Mouse (Mus musculus) adrenal gland, postnatal 36 days (tissue): Measurements from ENCODE around the gene Miip. TPM values are rescaled to one million over a fixed set of nuclear protein-coding genes. Genes with fewer than 3 reads are reported as not detected.
A peak's percentile ranks its signal among the peaks of the same experiment; 100 is the strongest.
"Not testable (repeated sequence)": the region's sequence is repeated elsewhere in the genome, so short reads cannot be mapped to it uniquely, and the experiment has no call there.

ENCODE experiments used
- DNase-seq, 2 experiments: peaks; one replicate each; pipeline ENCODE4 v3.0.0; 2021; ENCODE audit warnings: mixed read lengths in 1 of 2
- total RNA-seq, 2 experiments: library from RNA; stranded (reverse); gene quantifications; 2 replicates each; pipeline ENCODE4 v1.2.3; 2021

The Miip gene
- total RNA-seq, 2 experiments from 2014 or later = 16.0 to 20.6 TPM

DNA sequence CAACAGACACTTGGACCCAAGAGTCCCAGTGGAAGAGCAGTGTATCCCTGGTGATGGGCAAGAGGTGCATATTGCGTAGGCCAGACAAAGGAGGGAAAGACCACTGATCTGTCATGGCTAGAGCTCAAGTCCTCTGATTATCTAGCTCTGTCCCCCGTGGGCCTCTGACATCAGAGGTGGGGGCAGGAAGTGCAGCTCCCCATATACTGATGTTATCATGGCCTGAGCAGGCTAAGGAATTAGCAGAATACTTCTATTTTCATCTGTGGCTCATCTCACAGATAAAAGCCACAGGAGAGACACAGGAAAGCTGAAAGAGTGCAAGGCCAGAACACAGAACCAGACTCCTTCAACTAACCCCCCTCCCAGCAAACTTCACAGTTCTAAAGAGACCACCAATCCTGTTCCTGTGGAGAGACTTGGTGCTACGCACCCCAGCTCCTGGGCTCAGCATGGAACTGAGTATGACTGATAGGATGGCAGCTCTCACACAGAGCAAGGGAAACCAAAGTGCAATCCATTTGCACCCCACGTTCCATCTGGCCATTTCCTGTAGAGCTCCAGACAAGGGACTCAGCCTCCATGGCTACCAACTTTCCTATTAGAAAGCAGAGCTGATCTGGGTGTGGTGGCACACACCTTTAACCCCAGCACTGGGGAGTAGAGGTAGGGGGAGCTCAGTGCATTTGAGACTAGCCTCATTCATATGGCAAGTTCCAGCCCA lies 7.4 kb upstream of the Miip start:
- DNase-seq = no peak

DNA sequence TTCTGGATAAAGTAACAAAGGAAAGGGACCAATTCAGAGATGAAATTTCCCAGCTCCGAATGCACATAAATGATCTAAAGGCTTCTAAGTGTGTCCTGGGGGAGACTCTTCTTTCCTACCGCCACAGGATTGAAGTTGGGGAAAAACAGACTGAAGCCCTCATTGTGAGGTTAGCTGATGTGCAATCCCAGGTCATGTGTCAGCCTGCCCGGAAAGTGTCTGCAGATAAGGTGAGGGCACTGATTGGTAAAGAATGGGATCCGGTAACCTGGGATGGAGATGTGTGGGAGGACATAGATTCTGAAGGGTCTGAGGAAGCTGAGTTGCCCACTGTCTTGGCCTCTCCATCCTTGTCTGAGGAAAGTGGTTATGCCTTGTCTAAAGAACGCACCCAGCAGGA lies 622 bp upstream of the Miip start:
- no peak for DNase-seq

DNA sequence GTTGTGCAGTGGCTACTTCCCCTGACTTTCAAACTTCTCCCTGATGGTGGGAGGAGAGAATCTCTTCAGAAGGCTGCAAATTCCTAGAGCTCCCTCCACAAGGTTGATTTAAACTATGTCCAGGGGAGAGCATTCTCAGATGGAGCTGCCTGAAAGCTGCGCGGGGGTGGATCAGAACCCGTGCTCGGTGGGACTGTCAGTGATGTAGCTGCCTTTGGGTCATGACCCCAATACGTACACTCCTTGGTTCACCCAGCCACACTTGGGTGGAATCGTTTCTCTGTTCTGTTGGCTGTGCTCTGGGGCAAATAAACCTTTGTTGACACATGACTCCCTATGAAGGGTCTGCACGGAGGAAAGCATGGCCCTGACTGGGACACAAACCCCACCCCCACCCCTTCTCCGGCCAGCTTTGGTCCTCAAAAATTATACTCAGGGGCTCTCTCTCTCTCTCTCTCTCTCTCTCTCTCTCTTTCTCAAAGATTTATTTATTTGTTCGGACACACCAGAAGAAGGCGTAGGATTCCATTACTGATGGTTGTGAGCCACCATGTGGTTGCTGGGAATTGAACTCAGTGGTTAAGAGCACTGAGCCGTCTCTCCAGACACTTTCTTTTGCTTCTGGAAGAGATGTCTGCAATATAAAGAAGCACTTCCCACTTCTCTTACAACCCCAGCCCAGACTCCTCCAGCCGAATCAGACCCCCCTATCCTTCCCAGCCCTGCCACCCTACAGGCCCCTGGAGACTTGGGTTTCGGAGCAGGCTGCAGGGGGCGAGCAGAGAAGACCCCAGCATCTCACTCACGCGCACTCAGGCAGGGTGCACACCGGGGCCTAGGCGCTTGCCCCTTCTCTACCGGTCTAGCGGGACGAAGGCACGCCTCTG lies 810 bp downstream of the Miip start:
- DNase-seq = no peak

DNA sequence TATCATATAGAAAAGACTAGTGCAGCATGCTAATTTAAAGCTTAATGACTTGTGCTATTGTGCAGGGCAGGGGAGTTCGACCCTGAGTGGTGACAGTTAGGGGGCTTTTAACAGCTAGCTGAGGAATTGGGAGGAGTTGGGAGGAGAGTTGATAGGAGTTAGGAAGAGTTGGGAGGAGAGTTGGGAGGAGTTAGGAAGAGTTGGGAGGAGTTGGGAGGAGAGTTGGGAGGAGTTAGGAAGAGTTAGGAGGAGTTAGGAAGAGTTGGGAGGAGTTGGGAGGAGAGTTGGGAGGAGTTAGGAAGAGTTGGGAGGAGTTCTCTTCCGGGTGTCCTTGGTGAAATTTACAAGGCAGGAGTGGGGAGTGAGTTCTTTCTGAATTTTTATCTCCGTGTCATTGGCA lies 1.8 kb downstream of the Miip start:
- not testable (repeated sequence) for DNase-seq

DNA sequence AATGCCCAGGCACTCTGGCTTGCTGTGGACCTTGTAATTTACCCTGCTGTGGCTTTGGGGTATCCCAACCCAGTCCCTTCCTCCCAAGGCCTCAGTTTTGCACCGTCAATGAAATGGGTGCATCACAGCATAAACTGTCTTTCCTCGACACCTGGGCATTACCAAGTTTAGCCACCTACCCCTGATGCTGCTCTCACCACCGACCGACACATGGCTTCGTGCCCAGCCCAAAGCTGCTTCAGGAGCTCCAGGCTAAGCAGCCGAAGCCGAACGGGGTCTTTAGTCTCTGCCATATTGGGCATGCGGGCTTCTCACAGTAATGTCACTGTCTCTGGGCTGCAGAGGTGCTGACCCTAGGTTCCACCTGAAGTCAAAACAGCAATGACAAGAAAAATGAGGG lies 2.6 kb downstream of the Miip start:
- DNase-seq = no peak

DNA sequence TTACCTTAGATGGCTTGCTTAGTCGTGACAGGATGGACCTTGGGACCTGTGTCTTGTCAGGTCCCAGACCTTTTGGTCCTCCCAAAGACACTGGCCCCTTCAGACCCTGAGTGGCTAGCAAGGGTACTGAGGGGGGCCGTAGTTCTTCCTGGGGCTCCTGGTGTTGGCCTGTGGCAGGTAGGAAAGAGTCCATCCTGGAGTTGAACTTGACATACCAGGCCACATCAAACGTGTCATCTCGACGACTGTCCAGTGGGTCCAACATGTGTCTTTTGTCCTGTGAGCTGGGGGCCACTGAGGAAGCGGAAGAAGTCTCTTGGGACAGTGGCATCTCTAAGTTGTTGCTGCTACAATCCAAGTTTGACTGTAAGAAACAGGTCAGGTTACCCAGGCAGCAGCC lies 3.0 kb downstream of the Miip start:
- DNase-seq = no peak

DNA sequence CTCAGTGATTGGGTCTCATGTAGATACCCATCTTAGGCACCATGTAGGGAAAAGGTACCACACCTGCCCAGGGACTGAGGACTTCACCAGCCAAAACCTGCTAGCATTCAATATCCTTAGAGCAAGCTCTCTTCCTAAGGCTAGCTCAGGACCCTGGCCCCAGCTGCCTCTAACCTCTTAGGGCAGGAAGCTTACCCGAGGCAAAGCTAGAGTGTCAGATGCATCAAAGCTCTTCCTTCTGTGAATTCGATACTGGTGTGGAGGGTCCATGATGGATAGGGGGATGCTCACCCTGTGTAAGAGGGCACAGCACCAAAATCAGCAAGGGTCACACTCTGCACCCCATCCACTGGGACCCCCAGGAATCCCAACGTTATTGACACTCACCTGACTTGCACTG lies 6.6 kb downstream of the Miip start:
- no peak for DNase-seq

DNA sequence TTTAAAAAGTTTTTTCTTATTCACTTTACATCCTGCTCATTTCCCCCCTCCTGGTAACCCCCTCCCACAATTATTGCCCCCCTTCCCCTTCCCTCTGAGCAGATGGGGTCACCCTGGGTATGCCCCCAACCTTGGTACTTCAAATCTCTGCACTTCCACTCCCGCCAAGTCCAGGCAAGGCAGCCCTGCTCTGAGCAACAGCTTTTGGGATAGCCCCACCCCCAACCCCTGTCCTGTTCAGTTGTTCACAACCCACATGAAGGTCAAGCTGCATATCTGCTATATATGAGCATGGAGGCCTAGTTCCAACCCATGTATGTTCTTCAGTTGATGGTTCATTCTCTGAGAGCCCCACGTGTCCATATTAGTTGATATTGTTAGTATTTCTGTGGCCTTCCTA lies 17.8 kb downstream of the Miip start:
- no peak for DNase-seq

DNA sequence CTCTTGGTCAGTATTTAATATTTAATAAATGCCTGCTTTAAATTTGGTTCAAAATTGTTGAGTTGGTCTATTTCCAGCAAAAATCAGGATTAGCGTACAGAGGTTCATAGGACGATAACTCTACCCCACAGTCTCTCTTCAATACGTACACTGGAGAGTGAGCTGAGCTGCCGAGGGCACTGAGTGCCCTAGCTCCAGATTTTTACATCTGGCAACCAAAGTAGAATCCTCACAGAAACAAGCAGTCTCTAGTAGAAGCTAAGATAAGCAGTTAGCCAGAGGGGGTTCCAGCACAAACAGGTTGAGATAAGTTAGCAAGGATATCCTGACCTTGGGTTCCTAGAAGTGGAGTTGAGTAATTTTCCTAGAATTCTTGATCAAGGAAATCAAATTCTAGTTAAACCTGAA lies 20.0 kb downstream of the Miip start:
- DNase-seq = no peak

DNA sequence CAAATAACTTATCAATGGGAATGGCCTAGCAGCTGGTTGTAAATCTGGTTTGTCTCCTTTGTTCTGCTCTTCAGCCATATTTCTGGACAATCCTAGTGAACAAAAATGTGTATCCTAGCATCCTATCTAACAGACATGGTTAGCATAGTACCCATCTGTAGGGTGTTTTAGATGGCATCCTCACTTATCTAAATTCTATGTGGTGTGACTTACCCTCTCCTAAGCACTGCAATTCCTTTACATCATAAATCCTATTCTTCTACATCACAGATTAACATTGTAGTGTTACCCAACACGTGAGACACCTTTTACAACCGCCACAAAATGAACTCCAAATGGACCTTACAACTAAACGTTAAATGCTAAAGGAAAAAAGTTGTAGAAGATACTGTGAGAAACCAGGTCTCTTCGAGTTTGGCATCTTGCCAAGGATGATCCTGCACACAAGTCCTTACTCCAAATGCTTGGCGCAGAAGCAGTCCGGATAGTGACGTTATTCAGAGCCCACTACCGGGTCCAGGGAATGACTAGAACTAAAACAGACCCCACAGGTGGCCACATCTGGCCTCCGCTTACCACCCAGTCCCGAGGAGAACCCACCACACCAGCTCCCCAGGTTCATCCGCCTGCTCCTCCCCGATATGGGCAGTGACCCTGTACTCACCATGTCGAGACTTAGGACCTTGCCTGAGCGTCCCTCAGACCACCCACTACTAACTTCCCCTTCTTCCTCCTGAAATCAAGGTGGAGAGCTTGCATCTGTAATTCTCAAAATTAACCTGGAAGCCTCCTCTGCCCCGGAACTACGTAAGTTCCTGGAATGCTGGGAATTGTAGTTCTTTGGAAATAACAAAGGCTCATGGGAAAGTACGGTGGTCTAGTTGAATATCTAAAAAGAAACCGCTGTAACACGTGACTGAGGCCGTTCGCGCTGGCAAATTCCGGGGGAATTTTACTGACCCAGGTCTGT lies 20.7 kb downstream of the Miip start, which contains the start of gene Zfp933:
Gene Zfp933, minus strand, starts transcription at position 753 of the 970 bp plus-strand sequence.
- DNase-seq = peak; percentile 47 to 74

DNA sequence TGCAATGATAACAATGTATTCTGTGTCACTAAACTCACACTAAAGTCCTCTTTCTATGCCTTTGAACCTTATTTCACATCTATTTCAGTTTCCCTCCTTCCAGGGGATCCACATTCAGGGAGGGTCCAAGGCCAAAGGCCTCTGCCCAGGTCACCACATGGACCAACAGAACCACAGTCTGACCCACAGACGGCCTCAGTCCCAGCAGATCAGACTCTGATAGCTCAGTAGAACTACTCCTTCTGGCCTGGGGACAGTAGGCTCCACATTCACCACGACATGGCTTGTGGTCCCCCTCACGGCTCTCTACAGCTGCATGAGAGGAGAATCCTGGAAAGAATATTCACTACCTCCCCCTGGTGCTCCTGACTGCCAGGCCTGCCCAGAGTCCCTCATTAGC lies 25.7 kb downstream of the Miip start:
- no peak for DNase-seq

DNA sequence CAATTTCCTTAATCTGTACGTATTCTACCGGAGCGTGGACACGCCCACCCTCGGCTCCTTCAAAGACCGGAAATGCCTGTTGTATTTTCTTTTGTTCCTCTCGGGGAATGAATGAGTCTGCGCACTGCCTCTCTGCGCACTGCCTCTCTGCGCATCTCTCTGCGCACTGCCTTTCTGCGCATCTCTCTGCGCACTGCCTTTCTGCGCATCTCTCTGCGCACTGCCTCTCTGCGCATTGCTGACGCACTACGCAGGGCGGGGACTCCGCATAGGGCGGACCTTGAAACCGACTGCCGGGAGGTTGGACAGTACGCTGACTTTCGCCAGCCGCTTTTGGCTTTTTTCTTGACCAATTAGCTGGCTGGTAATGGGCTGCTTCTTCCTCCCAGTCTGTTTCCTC lies 29.3 kb downstream of the Miip start:
- DNase-seq = not testable (repeated sequence)

DNA sequence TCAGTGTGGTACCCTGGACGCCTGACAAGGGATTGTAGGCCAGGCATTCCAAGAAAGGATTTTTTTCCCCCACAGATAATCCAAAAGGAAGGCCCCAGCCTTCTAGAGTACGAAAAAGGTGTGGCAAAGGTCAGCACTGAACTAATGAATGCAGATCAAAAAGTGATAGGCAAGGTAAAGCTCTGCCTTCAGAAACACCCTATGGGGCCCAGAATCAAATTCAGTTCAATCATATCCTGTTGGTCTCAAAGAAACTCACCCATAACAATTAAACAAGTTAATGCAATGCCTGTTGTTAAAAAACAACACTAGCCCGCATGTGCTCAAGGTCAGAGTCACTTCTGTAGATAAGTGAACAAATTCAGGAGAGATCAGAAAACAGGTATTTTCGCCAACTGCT lies 44.2 kb downstream of the Miip start:
- no peak for DNase-seq

DNA sequence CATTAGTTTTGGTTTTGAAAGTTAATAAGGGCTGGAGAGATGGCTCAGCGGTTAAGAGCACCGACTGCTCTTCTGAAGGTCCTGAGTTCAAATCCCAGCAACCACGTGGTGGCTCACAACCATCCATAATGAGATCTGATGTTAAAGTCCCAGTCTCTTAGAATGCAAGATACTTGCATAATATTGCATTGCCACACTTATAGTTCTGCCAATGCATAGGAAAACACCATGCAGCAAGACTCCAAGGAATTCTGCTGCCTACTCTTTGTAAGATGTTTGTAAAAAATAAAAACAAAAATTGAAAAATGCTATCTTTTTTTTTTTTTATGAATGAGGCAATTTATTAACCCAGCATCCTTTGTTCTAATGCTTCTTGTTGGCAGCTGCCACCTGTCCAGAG lies 47.2 kb downstream of the Miip start:
- not testable (repeated sequence) for DNase-seq

DNA sequence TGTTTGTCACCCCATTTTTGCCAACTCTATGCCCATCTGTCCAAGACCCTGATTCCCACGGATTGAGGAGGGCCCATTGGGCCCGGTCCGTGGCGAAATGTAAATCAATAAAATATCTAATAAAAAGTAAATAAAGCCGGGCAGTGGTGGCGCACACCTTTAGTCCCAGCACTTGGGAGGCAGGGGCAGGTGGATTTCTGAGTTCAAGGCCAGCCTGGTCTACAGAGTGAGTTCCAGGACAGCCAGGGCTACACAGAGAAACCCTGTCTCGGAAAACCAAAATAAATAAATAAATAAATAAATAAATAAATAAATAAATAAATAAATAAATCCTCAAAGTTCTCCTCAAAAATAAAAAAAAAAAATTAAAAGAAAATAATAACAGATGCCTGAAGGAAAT lies 49.0 kb downstream of the Miip start:
- DNase-seq = not testable (repeated sequence)

DNA sequence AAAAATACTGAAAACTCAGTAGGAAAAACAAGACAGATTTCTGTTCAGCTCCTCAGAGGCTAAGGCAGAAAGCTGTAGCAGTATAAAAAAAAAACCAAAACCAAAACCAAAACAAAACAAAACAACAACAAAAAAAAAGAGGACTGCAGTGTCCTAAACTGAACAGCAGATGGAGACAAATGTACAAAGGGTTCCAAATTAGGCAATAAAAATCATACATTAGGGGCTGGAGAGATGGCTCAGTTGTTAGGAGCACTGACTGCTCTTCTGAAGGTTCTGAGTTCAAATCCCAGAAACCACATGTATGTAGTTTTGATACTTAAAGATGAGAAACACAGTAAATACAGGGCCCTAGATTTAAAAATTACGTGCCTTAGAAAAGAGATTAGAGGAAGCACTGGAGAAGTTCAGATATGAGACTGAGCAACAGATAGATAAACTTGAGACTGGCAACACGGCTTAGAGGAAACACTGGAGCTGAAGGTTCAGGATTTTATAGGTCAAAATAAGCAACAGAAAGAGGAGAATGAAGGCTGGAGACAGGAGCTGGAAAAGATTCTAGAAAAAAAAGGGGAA lies 53.9 kb downstream of the Miip start:
- DNase-seq = no peak

DNA sequence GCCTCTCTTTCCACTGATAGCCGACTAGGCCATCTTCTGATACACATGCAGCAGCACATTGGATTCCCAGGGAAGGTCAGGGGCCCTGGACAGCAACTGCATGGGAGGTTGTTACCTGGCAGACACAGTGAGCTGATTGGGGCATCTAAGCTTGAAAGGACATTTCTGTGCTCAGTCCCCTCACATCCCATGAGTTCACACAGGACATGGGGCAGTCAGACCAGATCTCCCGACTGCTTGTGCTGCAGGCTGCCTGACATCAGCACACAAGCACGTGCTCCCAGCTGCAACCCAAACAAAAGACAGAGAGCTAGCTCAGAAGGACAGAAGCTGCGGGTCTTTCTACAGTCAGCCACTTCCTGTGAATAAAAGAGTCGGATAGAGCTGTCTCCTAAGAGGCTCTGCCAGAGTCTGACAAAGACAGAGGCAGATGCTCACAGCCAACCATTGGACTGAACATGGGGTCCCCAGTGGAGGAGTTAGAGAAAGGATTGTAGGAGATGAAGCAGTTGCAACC lies 55.3 kb downstream of the Miip start:
- DNase-seq = no peak
